Mouse (Mus musculus) CH12.LX (cell line): ENCODE measurements around the gene Tex33. TPM values are rescaled to one million over a fixed set of nuclear protein-coding genes. Genes with fewer than 3 reads are reported as not detected.

Source experiments
- DNase-seq: peaks from one replicate; pipeline ENCODE4 v3.0.0-alpha.2; 2013; ENCODE audit errors: extremely low read depth
- H3K27ac ChIP-seq: 2 replicates; pipeline ENCODE4 v1.5.1; 2012; ENCODE audit warnings: low read depth, mild to moderate bottlenecking, control low read depth, moderate library complexity; ENCODE audit not compliant: insufficient read depth
- H3K27me3 ChIP-seq: replicated peaks from 2 replicates; pipeline ENCODE3; 2012; ENCODE audit warnings: inconsistent platforms
- H3K36me3 ChIP-seq, 2 experiments: replicated peaks in 1 of 2; 2 replicates each; pipeline versions ENCODE3 to v1.6.1; 2012; ENCODE audit warnings: inconsistent platforms in 1 of 2, low read length in 1 of 2, mild to moderate bottlenecking in 1 of 2, mixed read lengths in 1 of 2, moderate library complexity in 1 of 2; ENCODE audit not compliant: control insufficient read depth in 1 of 2, insufficient read depth in 1 of 2
- H3K4me1 ChIP-seq, 2 experiments: 2 replicates each; pipeline ENCODE4 v1.6.1; 2012; ENCODE audit warnings: inconsistent platforms in 1 of 2, moderate library complexity in 1 of 2; ENCODE audit not compliant: insufficient read depth in 2 of 2, control insufficient read depth in 1 of 2
- H3K4me2 ChIP-seq: 2 replicates; pipeline ENCODE4 v1.6.1; 2012; ENCODE audit warnings: low read depth, mild to moderate bottlenecking, control low read depth; ENCODE audit not compliant: poor library complexity, insufficient read depth, severe bottlenecking
- H3K4me3 ChIP-seq, 3 experiments: fragments of 150-350 bp in 1 of 3; sonication (generic) in 1 of 3; replicated peaks in 1 of 3; 2 replicates each; pipeline versions ENCODE3 to v1.5.1; 2011 to 2012; ENCODE audit warnings: low read depth in 2 of 3, low read length in 2 of 3, mild to moderate bottlenecking in 2 of 3, moderate library complexity in 2 of 3, control low read depth in 1 of 3, improper control_type of control experiment in 1 of 3, inconsistent platforms in 1 of 3, mixed read lengths in 1 of 3; ENCODE audit not compliant: poor library complexity in 1 of 3
- H3K79me2 ChIP-seq: replicated peaks from 2 replicates; pipeline ENCODE4 v1.6.1; 2012; ENCODE audit warnings: mild to moderate bottlenecking, moderate library complexity; ENCODE audit not compliant: control insufficient read depth, poor library complexity, insufficient read depth, severe bottlenecking; ENCODE audit errors: extremely low read depth
- H3K9ac ChIP-seq: 2 replicates; pipeline ENCODE4 v1.6.1; 2012; ENCODE audit warnings: low read depth, mild to moderate bottlenecking, control low read depth, moderate library complexity; ENCODE audit not compliant: insufficient read depth
- H3K9me3 ChIP-seq: replicated peaks from 2 replicates; pipeline ENCODE3; 2012; ENCODE audit warnings: low read length, inconsistent platforms, mixed read lengths
- BHLHE40 ChIP-seq: IDR thresholded peaks from 2 replicates; pipeline ENCODE4 v1.6.1; 2011; ENCODE audit warnings: mild to moderate bottlenecking, low read depth, low read length, improper control_type of control experiment
- CHD1 ChIP-seq: IDR thresholded peaks from 2 replicates; pipeline ENCODE4 v1.6.1; 2012; ENCODE audit warnings: low read depth, low read length, improper control_type of control experiment, inconsistent platforms
- CHD2 ChIP-seq: IDR thresholded peaks from 2 replicates; pipeline ENCODE4 v1.6.1; 2011; ENCODE audit warnings: low read length, improper control_type of control experiment
- CTCF ChIP-seq, 2 experiments: IDR thresholded peaks in 1 of 2; conservative IDR thresholded peaks in 1 of 2; 2 replicates each; pipeline ENCODE4 v1.5.1; 2011 to 2012; ENCODE audit warnings: low read depth in 2 of 2, low read length in 2 of 2, improper control_type of control experiment in 1 of 2, inconsistent platforms in 1 of 2, mild to moderate bottlenecking in 1 of 2, moderate library complexity in 1 of 2
- E2F4 ChIP-seq: IDR thresholded peaks from 2 replicates; pipeline ENCODE4 v1.6.1; 2011; ENCODE audit warnings: low read depth, low read length, improper control_type of control experiment; ENCODE audit not compliant: insufficient replicate concordance
- ELF1 ChIP-seq: IDR thresholded peaks from 2 replicates; pipeline ENCODE4 v1.6.1; 2014; ENCODE audit warnings: low read depth, mild to moderate bottlenecking, inconsistent platforms, low read length, improper control_type of control experiment
- EP300 ChIP-seq: IDR thresholded peaks from 2 replicates; pipeline ENCODE4 v1.6.1; 2011; ENCODE audit warnings: low read length, improper control_type of control experiment
- ETS1 ChIP-seq: conservative IDR thresholded peaks from 2 replicates; pipeline ENCODE4 v1.6.1; 2012; ENCODE audit warnings: low read depth, mild to moderate bottlenecking, inconsistent platforms, low read length, improper control_type of control experiment, moderate library complexity
- HCFC1 ChIP-seq: IDR thresholded peaks from 2 replicates; pipeline ENCODE4 v1.6.1; 2012; ENCODE audit warnings: low read depth, mild to moderate bottlenecking, inconsistent platforms, low read length, improper control_type of control experiment
- IRF4 ChIP-seq: IDR thresholded peaks from 2 replicates; pipeline ENCODE4 v1.6.1; 2014; ENCODE audit warnings: low read depth, mild to moderate bottlenecking, inconsistent platforms, low read length, improper control_type of control experiment
- JUN ChIP-seq: IDR thresholded peaks from 2 replicates; pipeline ENCODE4 v1.6.1; 2011; ENCODE audit warnings: low read depth, mild to moderate bottlenecking, low read length, improper control_type of control experiment, moderate library complexity; ENCODE audit not compliant: insufficient read depth
- JUND ChIP-seq: conservative IDR thresholded peaks from 2 replicates; pipeline ENCODE4 v1.6.1; 2011; ENCODE audit warnings: low read depth, low read length, improper control_type of control experiment
- MAX ChIP-seq: IDR thresholded peaks from 2 replicates; pipeline ENCODE4 v1.6.1; 2011; ENCODE audit warnings: low read length, improper control_type of control experiment
- MAZ ChIP-seq: IDR thresholded peaks from 2 replicates; pipeline ENCODE4 v1.6.1; 2012; ENCODE audit warnings: low read depth, mild to moderate bottlenecking, inconsistent platforms, low read length, improper control_type of control experiment, moderate library complexity
- MEF2A ChIP-seq: IDR thresholded peaks from 2 replicates; pipeline ENCODE4 v1.6.1; 2014; ENCODE audit warnings: low read depth, mild to moderate bottlenecking, inconsistent platforms, low read length, improper control_type of control experiment, borderline replicate concordance
- MXI1 ChIP-seq: IDR thresholded peaks from 2 replicates; pipeline ENCODE4 v1.6.1; 2011; ENCODE audit warnings: mild to moderate bottlenecking, low read depth, low read length, improper control_type of control experiment
- MYC ChIP-seq: IDR thresholded peaks from 2 replicates; pipeline ENCODE4 v1.6.1; 2011; ENCODE audit warnings: low read depth, mild to moderate bottlenecking, improper control_type of control experiment, low read length
- NELFE ChIP-seq: IDR thresholded peaks from 2 replicates; pipeline ENCODE4 v1.6.1; 2011; ENCODE audit warnings: low read depth, low read length, improper control_type of control experiment
- NRF1 ChIP-seq: IDR thresholded peaks from 2 replicates; pipeline ENCODE4 v1.6.1; 2014; ENCODE audit warnings: low read depth, mild to moderate bottlenecking, inconsistent platforms, low read length, improper control_type of control experiment, moderate library complexity
- PAX5 ChIP-seq: IDR thresholded peaks from 2 replicates; pipeline ENCODE4 v1.6.1; 2012; ENCODE audit warnings: low read length, inconsistent platforms, mixed read lengths
- POLR2A ChIP-seq: IDR thresholded peaks from 2 replicates; pipeline ENCODE4 v1.6.1; 2011; ENCODE audit warnings: low read depth, mild to moderate bottlenecking, improper control_type of control experiment, low read length
- POLR2AphosphoS2 ChIP-seq: IDR thresholded peaks from 2 replicates; pipeline ENCODE4 v1.6.1; 2011; ENCODE audit warnings: low read depth, low read length, improper control_type of control experiment
- RAD21 ChIP-seq: IDR thresholded peaks from 2 replicates; pipeline ENCODE4 v1.6.1; 2011; ENCODE audit warnings: low read depth, mild to moderate bottlenecking, low read length, improper control_type of control experiment, moderate library complexity
- RCOR1 ChIP-seq: conservative IDR thresholded peaks from 2 replicates; pipeline ENCODE4 v1.6.1; 2012; ENCODE audit warnings: low read depth, mild to moderate bottlenecking, inconsistent platforms, low read length, improper control_type of control experiment
- SIN3A ChIP-seq: IDR thresholded peaks from 2 replicates; pipeline ENCODE4 v1.6.1; 2012; ENCODE audit warnings: low read length, improper control_type of control experiment, inconsistent platforms
- SMC3 ChIP-seq: IDR thresholded peaks from 2 replicates; pipeline ENCODE4 v1.6.1; 2011; ENCODE audit warnings: low read depth, low read length, improper control_type of control experiment
- TBP ChIP-seq: conservative IDR thresholded peaks from 2 replicates; pipeline ENCODE4 v1.6.1; 2011; ENCODE audit warnings: low read depth, low read length, improper control_type of control experiment
- TCF12 ChIP-seq: IDR thresholded peaks from 2 replicates; pipeline ENCODE4 v1.6.1; 2014; ENCODE audit warnings: low read depth, mild to moderate bottlenecking, inconsistent platforms, low read length, improper control_type of control experiment
- UBTF ChIP-seq: IDR thresholded peaks from 2 replicates; pipeline ENCODE4 v1.6.1; 2012; ENCODE audit warnings: low read depth, mild to moderate bottlenecking, inconsistent platforms, low read length, improper control_type of control experiment, moderate library complexity
- USF2 ChIP-seq: conservative IDR thresholded peaks from 2 replicates; pipeline ENCODE4 v1.6.1; 2011; ENCODE audit warnings: low read depth, low read length, improper control_type of control experiment
- ZC3H11A ChIP-seq: IDR thresholded peaks from 2 replicates; pipeline ENCODE4 v1.6.1; 2012; ENCODE audit warnings: low read depth, mild to moderate bottlenecking, inconsistent platforms, low read length, improper control_type of control experiment
- ZKSCAN1 ChIP-seq: IDR thresholded peaks from 2 replicates; pipeline ENCODE4 v1.6.1; 2012; ENCODE audit warnings: low read depth, inconsistent platforms, low read length, improper control_type of control experiment, borderline replicate concordance
- ZMIZ1 ChIP-seq: IDR thresholded peaks from 2 replicates; pipeline ENCODE4 v1.6.1; 2012; ENCODE audit warnings: low read depth, mild to moderate bottlenecking, inconsistent platforms, low read length, improper control_type of control experiment
- ZNF384 ChIP-seq: IDR thresholded peaks from 2 replicates; pipeline ENCODE4 v1.6.1; 2012; ENCODE audit warnings: low read depth, low read length, improper control_type of control experiment, inconsistent platforms
- dilution Hi-C: fragments of 300-500 bp; cut with MboI; formaldehyde crosslinking; loops from 2 replicates; pipeline ENCODE4 v1.14.3; 2020; ENCODE audit warnings: low sequenced_read_pairs; ENCODE audit not compliant: extremely low pct_unique_long_range_greater_than_20kb, extremely low pct_ligation_motif_present
- in situ Hi-C: fragments of 300-500 bp; cut with MboI; formaldehyde crosslinking; loops from 3 replicates; pipeline ENCODE4 v1.14.3; 2019; ENCODE audit warnings: low sequenced_read_pairs, low pct_ligation_motif_present, low pct_unique_long_range_greater_than_20kb, mixed read lengths
- polyA plus RNA-seq: library from polyadenylated mRNA; unstranded; fragments of >175 nt; gene quantifications from 2 replicates; pipeline ENCODE4 v1.2.1, GENCODE M21; 2012; ENCODE audit warnings: low read depth; ENCODE audit not compliant: insufficient read length
- total RNA-seq, 2 experiments: library from RNA; depleted of rRNA; stranded (reverse); fragments of 300-350 nt in 1 of 2; fragments of >200 nt in 1 of 2; gene quantifications; 2 replicates each; pipeline ENCODE4 v1.2.3; 2012 to 2014

The Tex33 gene
- total and polyA plus RNA-seq, 3 experiments = not detected

DNA sequence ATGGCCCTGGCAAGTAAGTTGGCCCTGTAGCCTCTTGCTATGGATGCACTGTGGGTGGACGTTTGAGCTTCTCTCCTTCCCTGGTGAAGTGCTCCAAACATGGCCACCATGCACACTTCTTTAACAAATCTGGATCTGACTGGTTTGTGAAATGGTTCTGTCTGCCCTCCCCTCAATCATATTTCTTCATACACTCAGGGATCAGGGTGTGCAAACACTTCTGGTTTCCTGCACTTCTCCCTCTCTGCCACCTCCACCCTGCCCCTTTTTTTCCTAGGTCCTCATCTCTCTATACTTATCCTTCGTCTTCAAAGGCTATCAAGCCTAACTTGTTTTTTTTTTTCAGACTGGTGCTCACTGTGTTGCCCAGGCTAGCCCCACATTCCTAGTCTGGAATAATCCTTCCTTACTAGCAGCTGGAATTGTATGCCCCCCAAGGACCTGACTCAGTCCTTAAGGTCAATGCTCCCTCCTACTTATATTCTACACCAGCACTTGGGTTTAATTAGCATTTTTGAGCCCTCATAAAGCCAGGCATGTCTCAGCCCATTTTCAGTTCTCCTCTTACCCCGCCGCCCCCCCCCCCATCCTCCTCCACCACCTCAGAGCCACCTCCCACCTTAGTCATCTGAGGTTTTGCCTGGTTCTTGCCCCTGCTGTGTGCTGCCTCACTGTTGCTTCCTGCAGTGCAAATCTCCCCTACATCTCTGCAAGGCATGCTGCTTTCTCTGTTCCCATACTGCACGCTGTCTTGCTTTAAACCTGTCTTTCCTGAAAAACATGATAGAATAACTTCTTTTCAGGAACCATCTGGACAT, 64.0 kb downstream of the Tex33 start:
- H3K27me3 ChIP-seq = no peaks in the 10 kb centered on the region
- peak overlapping the region; percentile 97 for H3K4me2 ChIP-seq
- H3K27ac ChIP-seq = peak overlapping the region; percentile 94
- H3K4me1 ChIP-seq = peaks cover 28 to 68% of the 10 kb centered on the region in 2 experiments
- DNase-seq = peak; percentile 77
- no peaks in the 10 kb centered on the region for H3K9me3 ChIP-seq
- peak; percentile 70 for TF ChIP-seq MXI1
- no peak for TF ChIP-seq ELF1
- peak; percentile 30; the same call in 1 of the 2 replicates for TF ChIP-seq ZMIZ1
- TF ChIP-seq HCFC1 = no peak
- TF ChIP-seq JUND = no peak
- TF ChIP-seq BHLHE40 = peak; percentile 18; the same call in 1 of the 2 replicates
- TF ChIP-seq NRF1 = no peak
- no peak for TF ChIP-seq MEF2A
- TF ChIP-seq SMC3 = no peak; the same call in 1 of the 2 replicates
- TF ChIP-seq POLR2AphosphoS2 = peak; percentile 71; the same call in 1 of the 2 replicates
- TF ChIP-seq NELFE = no peak
- TF ChIP-seq ZNF384 = peak; percentile 55; the same call in 1 of the 2 replicates
- no peak for TF ChIP-seq PAX5
- no peak for TF ChIP-seq ZKSCAN1
- TF ChIP-seq ETS1 = peak; percentile 64
- no peak; the same call in 1 of the 2 replicates for TF ChIP-seq EP300
- 0 out of 2 replicates have a peak, but pooled peaks have one; percentile 52 for TF ChIP-seq CHD2
- no peak; the same call in 1 of the 2 replicates for TF ChIP-seq POLR2A
- TF ChIP-seq TCF12 = peak; percentile 31; the same call in 1 of the 2 replicates
- TF ChIP-seq UBTF = no peak
- peak; percentile 80; the same call in 1 of the 2 replicates for TF ChIP-seq MAZ
- no peak for TF ChIP-seq E2F4
- no peak for TF ChIP-seq CTCF (conservative IDR thresholded peaks at IDR 0.05 in 1 of 2, IDR thresholded peaks at IDR 0.05 in 1 of 2; ENCODE audit: low read depth in 2 of 2, low read length in 2 of 2)
- TF ChIP-seq IRF4 = peak; percentile 74
- no peak for TF ChIP-seq RCOR1
- TF ChIP-seq TBP = 0 out of 2 replicates have a peak, but pooled peaks have one; percentile 47
- TF ChIP-seq USF2 = no peak
- TF ChIP-seq JUN = no peak
- no peak for TF ChIP-seq ZC3H11A
- no peak for TF ChIP-seq RAD21
- peak; percentile 33; the same call in 1 of the 2 replicates for TF ChIP-seq MAX
- TF ChIP-seq CHD1 = peak; percentile 86; the same call in 1 of the 2 replicates
- no peak for TF ChIP-seq MYC
- TF ChIP-seq SIN3A = no peak; the same call in none of the 2 replicates
- in situ Hi-C loops (loop anchor here (5.0 to 10.0 kb wide), 2 partner anchors 74 to 147 kb away; no protein-coding TSS in a partner anchor), dilution Hi-C loops (no loop called here)
- peaks cover 42 to 67% of the 10 kb centered on the region in 2 experiments for H3K36me3 ChIP-seq
- H3K4me3 ChIP-seq = peak overlapping the region in 2 of 3 experiments; percentile 22 to 23
- peak overlapping the region; percentile 72; the same call in 1 of the 2 replicates for H3K9ac ChIP-seq
- H3K79me2 ChIP-seq = peaks cover 76% of the 10 kb centered on the region
